Mouse (Mus musculus) frontal cortex, adult 2 months (tissue): Measurements from ENCODE around the gene Pkhd1. TPM values are rescaled to one million over a fixed set of nuclear protein-coding genes. Genes with fewer than 3 reads are reported as not detected.
"Not testable (repeated sequence)": the region's sequence is repeated elsewhere in the genome, so short reads cannot be mapped to it uniquely, and the experiment has no call there.

Source experiments
- DNase-seq, 2 experiments: peaks; one replicate each; pipeline ENCODE4 v3.0.0; 2022; ENCODE audit warnings: low spot score in 1 of 2; ENCODE audit errors: extremely low spot score in 1 of 2
- polyA plus RNA-seq: library from polyadenylated mRNA; depleted of rRNA; stranded (reverse); fragments of >200 nt; gene quantifications from 2 replicates; pipeline ENCODE4 v1.2.3, GENCODE M21; 2012

Pkhd1 gene
- polyA plus RNA-seq, 1 experiment = 0.02 TPM

- DNase-seq = peak in 1 of 2 experiments; percentile 22
These were observed 314.8 kb downstream of the Pkhd1 start for GRCm38 (mm10) chr1:20302943-20303578.

GRCm38 (mm10) chr1:20302187-20302942 is 315.5 kb downstream of the Pkhd1 start:
- no peak for DNase-seq

- DNase-seq = no peak
These were observed 316.2 kb downstream of the Pkhd1 start for GRCm38 (mm10) chr1:20301631-20302030.

DNA sequence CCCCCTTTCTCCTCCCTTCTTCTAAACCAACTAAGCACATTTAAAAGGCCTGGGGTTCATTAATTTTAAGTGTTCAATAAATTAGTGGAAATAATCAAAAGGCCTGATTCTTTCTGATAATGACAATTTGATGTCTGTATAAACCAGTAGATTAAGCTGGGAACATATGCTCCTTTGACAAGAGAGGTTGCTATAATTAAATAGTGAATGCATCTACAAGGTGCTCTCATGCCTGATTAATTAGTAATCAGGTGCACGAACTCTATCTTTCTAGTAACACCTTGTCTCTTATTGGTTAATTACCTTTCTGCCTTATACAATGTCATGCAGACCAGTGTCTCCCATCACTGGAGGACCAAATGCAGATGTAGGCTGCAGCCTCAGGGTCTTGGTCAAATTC is 329.2 kb downstream of the Pkhd1 start:
- no peak for DNase-seq

DNA sequence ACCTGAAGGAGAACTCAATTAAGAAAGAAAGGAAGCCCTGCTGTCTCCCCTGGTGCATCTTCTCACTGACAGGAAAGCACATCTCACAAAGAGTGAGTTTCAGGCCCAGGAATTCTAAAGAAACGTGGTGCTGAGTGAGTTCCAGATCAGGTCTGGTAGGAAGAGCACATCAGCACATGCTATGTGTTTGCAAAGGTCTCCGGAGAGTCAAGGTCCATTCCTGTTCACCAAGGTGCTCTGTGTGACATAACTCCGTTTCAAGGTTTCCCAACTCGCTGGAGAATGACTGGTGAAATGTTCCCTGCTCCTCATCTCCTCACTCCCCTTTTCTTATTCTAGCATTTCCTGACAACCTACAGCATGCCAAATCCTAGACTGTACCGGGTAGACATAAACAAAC is 357.5 kb downstream of the Pkhd1 start:
- no peak for DNase-seq

GRCm38 (mm10) chr1:20248169-20248568 is 369.7 kb downstream of the Pkhd1 start:
- no peak for DNase-seq

- no peak for DNase-seq
These were observed 401.2 kb downstream of the Pkhd1 start for GRCm38 (mm10) chr1:20216681-20217080.

DNA sequence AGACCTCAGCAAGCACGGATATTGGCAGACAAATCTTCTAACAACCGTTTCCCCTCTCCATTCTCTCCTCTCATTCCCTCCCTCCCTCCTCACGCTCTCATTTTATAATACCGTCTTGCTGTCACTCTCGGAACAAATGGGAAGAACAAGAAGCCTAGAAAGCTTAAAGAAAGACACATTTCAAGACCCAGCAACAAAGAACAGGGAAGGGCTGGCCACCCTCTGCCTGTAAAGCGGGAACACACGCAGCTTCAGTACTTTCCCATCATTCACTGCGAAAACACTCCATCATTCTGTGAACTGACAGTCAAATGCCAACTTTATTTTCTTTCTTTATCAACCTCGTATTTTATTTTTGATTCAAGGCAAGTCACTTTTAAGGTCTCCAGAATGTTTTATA is 427.4 kb downstream of the Pkhd1 start:
- no peak for DNase-seq

DNA sequence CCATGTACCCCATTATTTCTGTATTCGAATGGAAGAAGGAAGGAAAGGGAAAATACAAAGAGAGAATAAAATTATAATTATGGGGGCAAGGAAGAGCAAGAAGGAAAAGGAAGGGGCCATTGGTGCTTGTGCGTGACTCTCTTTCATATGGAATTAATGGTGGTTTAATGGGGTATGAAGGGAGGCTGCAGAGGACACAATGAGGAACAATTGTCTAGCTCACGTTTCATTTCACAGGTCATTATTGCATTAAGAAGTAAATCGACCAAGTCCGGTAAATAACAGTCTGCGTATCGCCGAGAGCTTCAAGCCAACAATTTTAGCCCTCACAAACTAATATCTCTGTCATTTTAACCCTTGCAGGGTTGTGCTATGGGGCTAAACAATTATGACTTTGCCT is 437.7 kb downstream of the Pkhd1 start:
- DNase-seq = no peak

- DNase-seq = no peak
These were observed 446.7 kb downstream of the Pkhd1 start for GRCm38 (mm10) chr1:20171199-20171598.

GRCm38 (mm10) chr1:20150627-20151026 is 467.2 kb downstream of the Pkhd1 start:
- not testable (repeated sequence) for DNase-seq

- DNase-seq = no peak
These were observed 467.8 kb downstream of the Pkhd1 start for GRCm38 (mm10) chr1:20150016-20150415.

- DNase-seq = peak in 1 of 2 experiments; percentile 11
These were observed 481.7 kb downstream of the Pkhd1 start for GRCm38 (mm10) chr1:20136205-20136604.

GRCm38 (mm10) chr1:20135065-20135618 is 482.7 kb downstream of the Pkhd1 start:
- DNase-seq = no peak

- no peak for DNase-seq
These were observed 484.2 kb downstream of the Pkhd1 start for GRCm38 (mm10) chr1:20133636-20134035.

GRCm38 (mm10) chr1:20131786-20132596 is 485.9 kb downstream of the Pkhd1 start:
- DNase-seq = no peak

DNA sequence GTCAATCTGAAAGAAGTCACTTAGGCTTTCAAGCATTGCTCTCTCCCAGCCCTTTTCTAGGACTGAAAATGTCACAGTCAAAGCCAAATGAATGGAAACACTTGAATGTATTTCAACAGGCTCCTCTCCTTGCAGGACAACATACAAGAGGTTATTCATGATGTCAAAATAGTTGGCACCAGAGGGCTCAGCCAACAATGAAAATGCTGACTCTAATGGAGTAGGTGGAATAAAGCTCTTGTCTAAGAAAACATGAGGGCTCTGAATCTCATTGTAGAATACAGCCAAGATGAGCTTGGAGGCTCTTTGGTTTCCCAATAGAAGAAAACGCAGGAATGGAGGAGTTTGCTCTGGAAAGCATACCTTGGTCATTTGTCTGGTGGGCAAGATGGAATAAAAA is 500.5 kb downstream of the Pkhd1 start:
- DNase-seq = no peak

GRCm38 (mm10) chr1:20069733-20070132 is 548.1 kb downstream of the Pkhd1 start:
- DNase-seq = peak; percentile 2 to 57

DNA sequence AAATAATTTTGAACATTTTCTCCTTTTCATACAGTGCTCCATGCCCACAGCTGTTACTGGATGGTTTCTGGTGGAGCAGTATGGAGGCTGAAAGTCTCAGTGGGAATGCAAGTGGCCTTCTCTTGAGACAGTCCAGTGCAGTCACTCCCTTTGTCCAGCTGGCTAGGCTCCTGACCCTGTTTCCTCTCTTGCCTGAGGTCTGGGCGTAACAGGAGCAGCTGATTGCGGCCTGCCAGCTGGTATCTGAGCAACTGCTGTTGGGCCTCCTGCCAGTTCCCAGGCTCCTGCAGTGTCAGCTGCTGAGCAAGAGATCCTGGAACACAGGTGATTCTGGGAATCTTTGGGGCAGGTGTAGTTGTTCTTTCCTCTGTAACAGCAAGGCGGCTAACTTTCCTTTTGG is 559.6 kb downstream of the Pkhd1 start:
- peak in 1 of 2 experiments; percentile 6 for DNase-seq

DNA sequence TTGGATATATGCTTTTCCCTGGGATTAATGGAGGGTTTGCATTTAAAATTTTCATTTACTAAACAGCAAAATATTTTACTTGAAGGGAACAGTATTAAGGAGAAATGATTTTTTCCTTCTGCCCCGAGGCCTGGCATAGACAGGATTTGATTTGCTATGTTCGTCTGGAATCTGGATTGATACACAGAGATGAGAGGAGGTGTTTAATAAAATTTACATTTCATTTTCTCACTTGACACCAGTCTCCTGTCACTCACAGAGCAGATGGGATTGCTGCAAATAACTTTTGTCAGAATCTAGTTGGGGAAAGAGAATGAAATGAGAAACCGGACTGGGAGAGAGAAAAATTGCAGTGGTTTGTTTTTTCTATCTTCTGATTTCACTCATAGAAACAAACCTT is 578.5 kb downstream of the Pkhd1 start:
- DNase-seq = no peak

DNA sequence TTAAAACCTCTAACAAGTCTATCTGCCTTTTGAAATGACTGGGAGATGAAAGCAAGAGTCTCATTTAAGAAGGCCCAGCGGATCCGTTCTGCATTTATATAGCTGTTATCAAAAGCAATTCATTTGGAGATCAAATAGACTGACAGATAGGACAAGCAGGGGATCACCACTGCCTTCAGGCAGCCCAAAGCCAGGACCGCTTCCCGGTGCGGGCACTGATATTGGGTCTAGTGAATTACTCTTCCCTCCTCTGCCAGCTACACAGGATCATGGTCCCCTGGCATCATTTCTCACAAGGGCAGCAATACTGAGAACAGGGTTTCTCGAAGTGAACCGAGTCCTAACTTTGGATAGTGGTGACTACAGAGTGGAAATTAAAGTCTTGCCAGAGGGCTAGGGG is 582.6 kb downstream of the Pkhd1 start:
- no peak for DNase-seq
